Mouse (Mus musculus) ZHBTc4 (cell line): ENCODE data around the gene Vmn1r234.
"Not testable (repeated sequence)": the region's sequence is repeated elsewhere in the genome, so short reads cannot be mapped to it uniquely, and the experiment has no call there.

Source experiments
- DNase-seq: peaks from one replicate; pipeline ENCODE4 v3.0.0-alpha.2; 2011; ENCODE audit warnings: low read depth, low spot score

The Vmn1r234 gene

DNA sequence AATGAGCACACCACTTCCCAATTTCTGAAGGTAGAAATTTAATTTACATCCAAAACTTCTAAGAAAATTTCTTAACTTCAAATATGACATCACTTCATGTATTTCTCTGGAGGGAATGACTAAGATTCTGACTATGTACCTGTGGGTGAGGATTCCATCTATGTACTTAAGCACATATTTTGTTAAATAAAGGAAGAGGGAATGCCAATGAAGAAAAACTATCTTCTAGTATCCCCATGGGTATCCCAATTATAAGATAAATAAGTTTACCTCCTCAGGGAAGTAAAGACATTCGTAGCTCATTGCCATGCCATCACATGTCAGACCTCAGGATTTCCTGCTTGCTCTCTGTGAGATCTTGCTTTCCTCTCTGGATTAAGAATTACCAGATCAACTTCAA lies at the start of gene Vmn1r234:
Gene Vmn1r234 (plus strand): TSS at position 301 of the 400 bp plus-strand sequence.
- DNase-seq = no peak

DNA sequence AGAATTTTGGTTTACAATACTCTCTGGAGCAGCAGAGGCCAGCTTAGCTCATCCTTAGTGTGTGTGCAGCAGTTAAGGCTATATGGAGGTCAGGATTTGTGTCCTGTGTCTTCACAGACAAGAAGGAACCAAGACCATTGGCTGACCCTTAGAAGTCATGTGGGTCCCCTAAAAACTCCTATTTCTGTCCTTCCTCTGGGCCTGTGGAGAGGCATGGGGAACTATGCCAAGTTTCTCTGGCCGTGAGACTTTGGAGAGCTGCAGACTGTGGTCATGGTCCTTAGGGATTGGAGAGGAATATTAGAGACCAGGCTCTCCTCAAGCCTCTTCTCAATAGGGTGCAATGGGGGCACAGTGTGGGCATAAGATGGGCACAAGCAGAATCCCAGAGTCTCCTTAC lies 14.8 kb upstream of the Vmn1r234 start:
- DNase-seq = not testable (repeated sequence)

DNA sequence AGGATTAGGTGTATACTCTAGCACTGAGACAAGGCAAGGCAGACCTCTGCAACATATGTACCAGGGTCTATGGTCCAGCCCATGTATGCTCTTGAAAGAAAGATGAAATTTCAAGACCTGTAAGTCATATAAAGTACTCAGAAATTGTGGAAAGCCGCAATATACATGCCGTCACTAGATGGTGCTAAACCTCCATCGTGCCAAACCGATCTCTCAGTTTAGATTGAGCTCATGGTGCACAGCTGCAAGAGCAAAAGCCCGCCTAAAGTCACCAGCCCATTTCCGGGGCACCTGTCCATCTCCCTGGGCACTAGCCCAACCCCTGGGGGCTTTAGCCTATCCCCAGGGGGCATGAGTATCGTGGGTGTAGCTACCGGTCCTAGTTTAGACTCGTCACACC lies 5.8 kb downstream of the Vmn1r234 start:
- DNase-seq = peak; percentile 64

DNA sequence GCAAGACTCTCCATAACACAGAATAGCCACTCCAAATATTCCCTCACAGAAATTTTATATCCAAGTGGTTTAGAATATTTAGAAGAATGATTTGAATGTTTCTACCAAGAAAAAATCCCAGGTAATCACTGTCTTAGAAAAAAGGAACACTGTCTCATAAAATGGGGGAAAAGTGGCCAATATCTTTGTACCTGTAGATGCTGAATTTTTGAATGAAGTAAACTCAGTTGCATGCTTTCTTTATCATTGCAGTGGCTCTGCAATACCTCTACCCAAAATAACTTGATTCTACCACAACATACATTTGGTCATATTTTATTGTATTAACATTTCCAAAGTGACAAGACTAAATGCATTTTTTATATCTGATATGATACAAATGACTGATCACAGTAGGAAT lies 30.2 kb downstream of the Vmn1r234 start, which contains the start of gene Vmn1r235:
Gene Vmn1r235 (plus strand): TSS at position 301 of the 400 bp plus-strand sequence.
- DNase-seq = no peak

DNA sequence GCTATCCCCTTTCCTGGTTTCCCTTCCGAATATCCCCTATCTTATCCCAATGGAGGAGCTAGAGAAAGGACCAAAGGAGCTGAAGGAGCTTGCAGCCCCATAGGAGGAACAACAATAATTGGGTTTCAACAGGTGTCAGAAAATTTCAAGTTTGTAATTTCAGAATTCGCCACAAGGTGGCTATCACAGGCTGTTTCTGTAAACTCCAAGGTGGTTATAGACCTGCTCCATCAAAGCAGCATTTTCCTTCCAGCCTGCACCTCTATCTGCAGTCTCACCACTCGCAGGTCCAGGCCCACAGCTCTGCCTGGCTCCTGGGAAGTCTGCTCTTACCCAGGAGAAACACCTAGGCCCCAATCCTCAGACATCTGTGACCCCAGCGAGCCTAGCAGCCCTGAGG lies 46.2 kb downstream of the Vmn1r234 start:
- DNase-seq = peak; percentile 88

DNA sequence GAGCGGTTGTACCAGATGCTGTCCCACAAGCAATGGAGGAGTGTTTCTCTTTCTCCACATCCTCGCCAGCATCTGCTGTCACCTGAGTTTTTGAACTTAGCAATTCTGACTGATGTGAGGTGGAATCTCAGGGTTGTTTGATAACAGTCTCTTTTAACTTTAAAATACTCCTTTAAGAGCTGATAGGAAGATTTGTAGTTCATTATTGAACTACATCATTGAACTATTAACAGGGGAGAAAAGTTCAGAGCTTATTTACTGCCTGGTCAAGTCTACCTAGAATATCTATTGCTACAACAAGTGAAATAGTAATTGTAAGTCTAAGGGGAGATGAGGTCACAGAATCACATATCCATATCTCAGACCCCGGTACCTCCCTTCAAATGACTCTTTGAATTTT lies 56.8 kb downstream of the Vmn1r234 start, which contains the start of gene Vmn1r236:
Gene Vmn1r236 (plus strand): TSS at position 301 of the 400 bp plus-strand sequence.
- no peak for DNase-seq

DNA sequence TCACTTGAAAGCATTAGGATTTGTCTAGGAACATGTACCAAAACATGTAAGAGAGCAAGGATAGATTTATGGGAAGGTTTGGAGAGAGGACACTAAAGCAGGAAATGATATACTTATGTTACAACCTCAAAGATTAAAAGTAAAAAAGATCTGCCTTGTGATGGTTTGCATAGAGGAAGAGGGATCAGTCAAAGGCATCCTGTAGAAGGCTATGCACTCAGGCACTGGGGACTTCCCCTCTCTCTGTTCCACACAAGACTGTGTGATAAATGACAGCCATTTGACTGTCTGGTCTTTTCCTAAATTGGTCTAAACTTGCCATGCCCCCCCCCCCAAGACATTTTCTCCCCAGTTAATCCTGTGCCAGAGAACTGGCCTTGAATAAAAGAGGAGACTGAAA lies 58.5 kb downstream of the Vmn1r234 start:
- no peak for DNase-seq
